Mouse (Mus musculus) retina, adult 2 months (tissue): ENCODE measurements around the gene Olfr545.
A peak's percentile ranks its signal among the peaks of the same experiment; 100 is the strongest.
"Not testable (repeated sequence)": the region's sequence is repeated elsewhere in the genome, so short reads cannot be mapped to it uniquely, and the experiment has no call there.

Source experiments
- DNase-seq: peaks from one replicate; pipeline ENCODE4 v3.0.0-alpha.2; 2012; ENCODE audit warnings: low read depth, low spot score

Olfr545 gene

GRCm38 (mm10) chr7:102499473-102499872 lies at the start of gene Olfr545:
Gene Olfr545, minus strand, starts transcription at chr7:102499573.
- DNase-seq, result no peak

GRCm38 (mm10) chr7:102541251-102541650 lies 41.9 kb upstream of the Olfr545 start:
- no peak for DNase-seq

GRCm38 (mm10) chr7:102540596-102540995 lies 41.2 kb upstream of the Olfr545 start, which contains the start of gene Olfr548-ps1:
Gene Olfr548-ps1, plus strand, starts transcription at chr7:102540896.
- no peak for DNase-seq

GRCm38 (mm10) chr7:102534449-102534848 lies 35.1 kb upstream of the Olfr545 start, which contains the start of gene Olfr547:
Gene Olfr547, plus strand, starts transcription at chr7:102534749.
- no peak for DNase-seq

- DNase-seq, result no peak
Observed at GRCm38 (mm10) chr7:102529052-102529451, 29.7 kb upstream of the Olfr545 start.

GRCm38 (mm10) chr7:102517051-102517335 lies 17.6 kb upstream of the Olfr545 start:
- no peak for DNase-seq

GRCm38 (mm10) chr7:102516261-102517050 lies 17.1 kb upstream of the Olfr545 start:
- no peak for DNase-seq

- no peak for DNase-seq
Observed at GRCm38 (mm10) chr7:102514144-102514543, 14.8 kb upstream of the Olfr545 start.

GRCm38 (mm10) chr7:102512814-102513435 lies 13.6 kb upstream of the Olfr545 start:
- DNase-seq, result peak; percentile 32

- DNase-seq, result no peak
Observed at GRCm38 (mm10) chr7:102511927-102512326, 12.6 kb upstream of the Olfr545 start.

- DNase-seq, result no peak
Observed at GRCm38 (mm10) chr7:102509726-102510125, 10.4 kb upstream of the Olfr545 start.

GRCm38 (mm10) chr7:102508666-102509065 lies 9.3 kb upstream of the Olfr545 start:
- no peak for DNase-seq

- DNase-seq, result no peak
Observed at GRCm38 (mm10) chr7:102508066-102508465, 8.7 kb upstream of the Olfr545 start.

- peak; percentile 29 for DNase-seq
Observed at GRCm38 (mm10) chr7:102506848-102507247, 7.5 kb upstream of the Olfr545 start.

- DNase-seq, result no peak
Observed at GRCm38 (mm10) chr7:102501986-102502385, 2.6 kb upstream of the Olfr545 start.

GRCm38 (mm10) chr7:102494416-102494815 lies 5.0 kb downstream of the Olfr545 start:
- not testable (repeated sequence) for DNase-seq

- no peak for DNase-seq
Observed at GRCm38 (mm10) chr7:102488161-102488560, 11.2 kb downstream of the Olfr545 start, which contains the start of gene Olfr544. Gene Olfr544, minus strand, starts transcription at chr7:102488313.

- no peak for DNase-seq
Observed at GRCm38 (mm10) chr7:102486105-102486504, 13.3 kb downstream of the Olfr545 start.

- DNase-seq, result not testable (repeated sequence)
Observed at GRCm38 (mm10) chr7:102484766-102485165, 14.6 kb downstream of the Olfr545 start.

- DNase-seq, result no peak
Observed at GRCm38 (mm10) chr7:102483665-102484064, 15.7 kb downstream of the Olfr545 start.

GRCm38 (mm10) chr7:102481579-102481978 lies 17.8 kb downstream of the Olfr545 start, which contains the start of gene Olfr543:
Gene Olfr543, minus strand, starts transcription at chr7:102481679.
- no peak for DNase-seq

GRCm38 (mm10) chr7:102480821-102481220 lies 18.6 kb downstream of the Olfr545 start:
- DNase-seq, result no peak
